Mouse (Mus musculus): ENCODE measurements around the gene Tbx19.

GRCm38 (mm10) chr1:165106011-165106385 is 54.6 kb downstream of the Tbx19 start:
- TF ChIP-seq POLR2A (IDR thresholded peaks at IDR 0.05; ENCODE audit: borderline replicate concordance, extremely low read depth, insufficient read depth, insufficient read length, poor library complexity, severe bottlenecking) = no peak
- no peak for TF ChIP-seq CTCF (IDR thresholded peaks at IDR 0.05; ENCODE audit: borderline replicate concordance, extremely low read depth, insufficient read depth, insufficient read length)

Measured in brain, embryonic 14.5 days (tissue).